Mouse (Mus musculus) urinary bladder, postnatal 14 days (tissue): Measurements from ENCODE around the gene Disp2.

Source experiments
- DNase-seq: peaks from one replicate; pipeline ENCODE4 v3.0.0; 2021; ENCODE audit warnings: low spot score

The Disp2 gene

GRCm38 (mm10) chr2:118759828-118760227 lies 19.7 kb upstream of the Disp2 start:
- DNase-seq, result peak; percentile 65

DNA sequence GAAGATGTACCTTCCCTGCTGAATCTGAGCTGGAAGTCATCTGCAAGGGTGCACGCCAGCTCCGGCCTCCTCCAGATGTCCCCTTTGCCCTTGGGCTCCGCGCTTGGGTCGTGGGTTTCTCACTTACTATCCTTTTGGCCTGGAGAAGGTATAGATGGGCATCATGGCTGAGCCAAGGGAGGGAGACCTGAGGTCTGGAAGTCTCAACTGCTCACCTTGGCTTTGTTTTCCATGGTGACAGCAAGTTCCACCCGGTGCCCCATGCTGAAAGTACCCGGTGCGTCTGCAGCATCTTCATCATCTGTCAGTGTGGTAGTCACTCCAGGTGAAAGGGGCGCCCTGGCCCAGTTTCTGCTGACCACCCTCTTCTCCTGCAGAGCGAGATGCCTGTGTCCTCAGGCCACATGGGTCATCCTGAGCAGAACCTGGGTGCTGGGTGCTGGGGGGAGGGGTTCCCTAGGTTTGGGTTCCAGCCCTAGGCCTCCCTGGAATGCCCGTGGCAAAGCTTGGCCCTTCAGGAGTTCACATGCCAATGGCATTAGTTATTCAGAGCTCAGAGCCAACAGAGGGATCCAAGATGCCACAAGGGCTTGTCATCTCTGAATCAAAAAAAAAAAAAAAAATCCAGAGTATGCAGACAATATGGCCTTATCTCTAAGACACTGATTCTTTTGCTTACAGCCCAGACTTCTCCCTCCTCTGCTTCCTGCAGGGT lies 19.1 kb upstream of the Disp2 start:
- DNase-seq, result no peak

GRCm38 (mm10) chr2:118761358-118761757 lies 18.2 kb upstream of the Disp2 start:
- no peak for DNase-seq

- DNase-seq, result peak; percentile 96
Measured at GRCm38 (mm10) chr2:118761906-118762783, 17.4 kb upstream of the Disp2 start, which contains the start of gene Ccdc9b. Gene Ccdc9b, minus strand, starts transcription at chr2:118762661.

DNA sequence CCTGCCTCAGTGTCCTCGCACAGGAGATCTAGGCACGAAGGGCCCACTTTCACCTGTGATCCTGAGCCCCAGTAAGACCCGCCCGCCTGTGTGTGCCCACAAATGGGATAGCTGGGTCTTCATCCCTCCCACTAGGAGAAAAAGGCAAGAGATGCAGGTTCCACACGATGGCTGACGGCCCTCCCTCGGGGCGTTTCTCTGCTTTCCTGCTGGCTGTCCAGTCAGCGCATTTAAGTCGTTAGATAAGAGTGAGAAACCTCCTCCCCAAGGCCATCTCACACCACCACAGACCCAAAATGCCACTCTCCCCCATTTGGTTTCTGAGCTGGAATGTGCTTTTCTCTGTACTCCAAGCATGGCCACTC lies 16.8 kb upstream of the Disp2 start:
- no peak for DNase-seq

- no peak for DNase-seq
Measured at GRCm38 (mm10) chr2:118763469-118763868, 16.1 kb upstream of the Disp2 start.

- DNase-seq, result no peak
Measured at GRCm38 (mm10) chr2:118764094-118764831, 15.3 kb upstream of the Disp2 start.

DNA sequence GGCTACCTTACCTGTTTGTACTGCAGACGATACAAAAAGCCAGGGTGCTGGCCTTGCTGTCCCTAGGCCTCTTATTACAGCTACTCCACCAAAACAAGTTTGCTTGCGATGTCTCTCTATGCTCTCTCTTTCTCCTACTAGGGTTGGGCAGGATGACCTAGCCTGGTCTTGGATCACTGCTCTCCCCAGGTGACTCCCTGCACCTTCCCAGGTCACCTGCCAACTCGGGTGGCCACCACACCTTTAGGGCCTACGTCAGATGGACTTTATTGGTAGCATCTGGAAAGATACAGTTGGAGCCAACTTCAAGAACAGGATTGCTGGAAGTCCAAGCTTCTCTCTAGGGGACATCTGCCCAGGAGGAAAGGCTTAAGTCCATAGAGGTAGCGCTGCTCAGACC lies 14.6 kb upstream of the Disp2 start:
- DNase-seq, result no peak

DNA sequence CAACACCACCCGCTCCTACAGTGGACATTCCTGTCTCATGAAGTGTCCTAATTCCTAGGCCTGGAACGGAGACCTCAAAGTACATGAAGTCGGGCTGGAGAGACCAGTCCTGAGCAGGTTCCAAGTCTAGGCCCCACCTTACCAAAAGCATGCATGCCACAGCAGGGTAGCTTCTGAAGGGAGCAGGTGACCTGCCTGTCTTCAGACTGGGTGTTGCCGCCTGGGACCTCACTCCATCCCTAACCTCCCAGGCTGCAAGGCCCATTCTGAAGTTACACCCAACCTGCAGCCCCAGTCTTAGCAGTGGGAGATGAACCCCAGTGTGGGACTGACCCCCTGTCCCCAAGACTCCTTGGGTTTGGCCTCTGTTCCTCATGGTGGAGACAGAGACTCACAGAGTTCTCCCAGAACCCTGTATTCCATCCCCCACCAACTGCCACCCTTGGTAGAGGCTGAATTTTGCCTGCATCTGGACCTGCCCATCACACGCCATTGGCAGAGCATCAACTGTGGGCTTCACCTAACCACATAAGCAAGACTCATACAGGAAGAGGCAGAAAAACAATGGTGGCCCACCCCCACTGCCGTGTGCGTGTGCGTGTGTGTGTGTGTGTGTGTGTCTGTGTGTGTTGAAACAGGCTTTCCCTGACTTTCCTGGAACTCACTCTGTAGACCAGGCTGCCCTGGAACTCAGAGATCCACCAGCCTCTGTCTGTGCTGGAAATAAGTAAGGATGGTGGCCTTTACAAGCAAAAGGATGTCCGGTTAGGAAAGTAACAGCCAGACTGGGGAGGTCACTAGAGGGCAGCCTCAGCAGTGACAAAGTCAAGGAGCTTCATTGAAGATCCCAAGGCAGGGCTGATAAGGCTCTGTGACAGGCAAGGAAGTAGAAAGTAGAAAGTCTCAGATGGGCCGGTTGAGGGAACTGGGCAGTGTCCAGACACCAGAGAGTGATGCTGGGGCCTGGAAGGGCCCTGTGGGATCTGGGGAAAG lies 13.2 kb upstream of the Disp2 start:
- no peak for DNase-seq

- no peak for DNase-seq
Measured at GRCm38 (mm10) chr2:118772158-118772874, 7.2 kb upstream of the Disp2 start, which contains the start of gene Phgr1. Gene Phgr1, plus strand, starts transcription at chr2:118772769.

DNA sequence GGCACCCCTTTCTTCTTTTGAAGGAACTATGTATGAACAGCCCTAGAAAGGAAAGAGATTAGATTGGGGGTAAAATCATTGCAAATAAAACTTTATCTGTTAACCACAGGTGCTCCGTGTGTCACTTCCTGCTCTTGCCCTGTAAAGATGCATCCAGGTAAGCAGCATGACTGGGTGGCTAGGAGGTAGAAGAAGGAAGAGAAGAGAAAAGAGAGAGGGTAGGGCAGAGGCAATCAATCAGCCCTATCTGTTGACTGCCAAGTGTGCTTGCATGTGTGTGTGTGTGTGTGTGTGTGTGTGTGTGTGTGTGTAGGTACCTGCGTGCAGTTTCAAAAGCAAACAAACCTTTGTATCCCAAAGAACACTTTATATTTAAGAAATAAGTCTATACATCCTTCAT lies 5.0 kb upstream of the Disp2 start:
- DNase-seq, result no peak

DNA sequence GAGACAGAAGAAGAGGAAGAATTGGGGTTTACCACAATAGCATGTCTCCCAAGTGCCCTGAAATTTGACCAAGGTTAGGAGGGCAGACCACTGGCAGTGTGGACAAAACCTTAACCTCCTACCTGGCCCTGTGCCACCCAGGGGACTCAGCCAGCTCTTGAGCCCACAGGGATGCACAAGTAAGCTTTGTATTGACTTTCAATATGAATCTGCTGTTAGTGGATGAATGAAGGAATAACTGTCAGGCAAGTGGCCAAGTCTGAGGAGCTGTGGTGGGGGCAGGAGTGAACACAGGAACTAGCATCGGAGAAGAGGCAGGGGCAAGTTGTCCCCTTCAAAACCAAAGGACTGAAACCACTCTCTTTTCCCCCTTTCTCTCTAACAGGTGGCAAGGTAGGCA lies 4.1 kb upstream of the Disp2 start:
- no peak for DNase-seq

DNA sequence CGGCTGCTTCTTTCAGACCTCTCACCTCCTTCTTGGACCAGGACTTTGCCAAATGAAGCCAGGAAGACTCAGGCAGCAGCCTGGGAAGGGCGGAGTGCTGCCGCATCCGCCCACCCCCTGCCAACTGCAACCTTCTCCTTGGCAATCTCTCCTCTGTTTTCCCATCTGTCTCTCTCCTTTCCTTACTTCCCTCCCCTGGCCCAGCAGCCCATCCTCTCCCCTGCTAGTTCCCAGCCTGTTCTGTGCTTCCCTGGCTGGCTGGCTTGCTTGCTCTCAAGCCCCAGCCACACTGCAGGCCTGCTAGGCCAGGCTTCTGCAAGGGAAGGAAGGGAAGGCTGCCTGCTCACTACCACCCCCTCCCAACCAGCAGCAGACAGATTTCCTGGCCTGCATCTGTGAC lies 3.7 kb upstream of the Disp2 start:
- no peak for DNase-seq

DNA sequence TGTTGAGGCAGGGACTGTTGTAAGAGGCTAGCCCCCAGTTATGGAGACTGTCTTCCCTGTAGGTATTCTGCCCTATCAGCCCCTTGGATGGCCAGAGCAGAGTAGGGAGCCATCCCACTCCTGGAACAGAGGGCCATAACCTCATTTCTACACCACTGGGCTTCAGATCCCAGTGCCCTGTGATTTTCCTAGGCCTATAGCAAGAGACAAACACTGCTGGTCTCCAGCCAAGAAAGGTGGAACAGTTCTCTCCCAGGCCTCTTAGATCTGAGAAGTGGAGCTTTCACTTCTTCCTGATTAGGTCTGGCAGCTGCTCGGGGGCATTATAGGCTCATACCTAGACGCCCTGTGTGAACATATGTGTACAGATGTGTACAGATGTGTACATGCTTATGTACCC lies 3.2 kb upstream of the Disp2 start:
- DNase-seq, result no peak

DNA sequence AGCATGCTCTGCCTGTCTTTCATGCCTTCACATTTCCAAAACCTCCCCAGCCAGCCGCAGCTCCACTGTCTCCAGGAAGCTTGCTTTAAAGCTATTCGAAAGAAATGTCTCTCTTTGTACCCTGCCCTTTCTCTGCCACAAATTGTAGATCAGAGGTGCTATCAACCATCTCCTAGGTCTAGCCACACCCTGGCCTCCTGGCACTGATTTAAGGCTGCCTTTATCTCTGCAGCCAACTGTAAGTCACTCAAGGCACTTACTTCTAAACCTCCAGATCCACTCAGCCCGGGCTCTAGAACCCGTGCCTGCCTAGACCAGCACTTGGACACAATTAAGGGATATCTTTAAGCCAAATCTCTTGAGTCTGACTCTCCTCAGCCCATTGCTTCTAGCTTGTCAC lies 1.1 kb upstream of the Disp2 start:
- DNase-seq, result no peak

- no peak for DNase-seq
Measured at GRCm38 (mm10) chr2:118779065-118779464, 454 bp upstream of the Disp2 start.

GRCm38 (mm10) chr2:118781115-118781514 lies 1.6 kb downstream of the Disp2 start:
- no peak for DNase-seq

- no peak for DNase-seq
Measured at GRCm38 (mm10) chr2:118782303-118782702, 2.8 kb downstream of the Disp2 start.

DNA sequence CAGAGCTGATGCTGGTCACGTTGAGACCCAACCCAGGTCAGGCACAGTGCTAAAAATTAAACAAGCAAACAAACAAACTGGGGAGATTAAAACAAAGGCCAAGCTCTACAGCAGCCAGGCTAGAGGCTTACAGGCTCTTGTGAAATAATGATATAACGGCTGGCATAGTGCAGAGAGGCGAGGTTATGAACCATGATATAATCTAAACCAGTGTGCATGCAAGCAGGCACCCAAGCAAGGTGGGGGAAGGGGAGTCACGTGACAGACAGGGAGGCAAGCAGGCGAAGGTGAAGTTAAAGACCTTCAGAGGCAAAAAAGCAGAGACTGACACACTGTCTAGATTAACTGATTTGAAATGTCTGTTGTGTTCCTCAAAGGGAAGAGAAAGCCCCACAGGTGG lies 3.6 kb downstream of the Disp2 start:
- DNase-seq, result no peak

GRCm38 (mm10) chr2:118783663-118784062 lies 4.1 kb downstream of the Disp2 start:
- DNase-seq, result no peak

DNA sequence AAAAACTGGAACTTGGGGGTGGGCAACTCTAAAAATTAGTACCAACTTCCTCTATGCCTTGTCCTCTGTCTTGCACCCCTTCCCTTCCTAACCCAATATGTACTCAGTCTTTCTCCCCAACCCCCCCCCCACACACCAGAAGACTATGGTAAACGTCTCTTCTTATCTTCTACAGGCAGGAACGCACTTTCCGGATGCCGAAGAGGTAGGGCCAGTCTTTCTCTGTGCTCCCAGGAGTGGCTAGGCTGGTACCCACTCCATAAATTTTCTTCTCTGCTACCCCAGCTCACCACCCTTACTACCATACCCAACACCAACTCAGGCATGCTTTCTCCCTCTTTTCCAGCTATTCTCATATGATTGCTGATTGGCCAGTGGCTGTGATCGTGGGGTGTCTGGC lies 7.0 kb downstream of the Disp2 start:
- no peak for DNase-seq
